Mouse (Mus musculus) liver, embryonic 12.5 days (tissue): ENCODE data around the gene Scaper. TPM values are rescaled to one million over a fixed set of nuclear protein-coding genes. Genes with fewer than 3 reads are reported as not detected.

Experiments
- ATAC-seq: fragments of 200-750 bp; cut with Nextera tagmentation; 2 replicates; pipeline ENCODE4 v1.8.0; 2017; ENCODE audit warnings: moderate number of reproducible peaks, mild to moderate bottlenecking, moderate library complexity
- H3K27ac ChIP-seq: fragments of 300-500 bp; sonication (generic); 2 replicates; pipeline ENCODE4 v1.5.1; 2016; ENCODE audit warnings: mild to moderate bottlenecking
- H3K27me3 ChIP-seq: fragments of 300-500 bp; sonication (generic); replicated peaks from 2 replicates; pipeline ENCODE4 v1.6.1; 2016; ENCODE audit warnings: mild to moderate bottlenecking, moderate library complexity
- H3K36me3 ChIP-seq: fragments of 300-500 bp; sonication (generic); 2 replicates; pipeline ENCODE4 v1.6.1; 2016; ENCODE audit warnings: mild to moderate bottlenecking, moderate library complexity
- H3K4me1 ChIP-seq: fragments of 300-500 bp; sonication (generic); 2 replicates; pipeline ENCODE4 v1.6.1; 2016
- H3K4me2 ChIP-seq: fragments of 300-500 bp; sonication (generic); 2 replicates; pipeline ENCODE4 v1.6.1; 2016; ENCODE audit warnings: mild to moderate bottlenecking, moderate library complexity
- H3K4me3 ChIP-seq: fragments of 300-500 bp; sonication (generic); 2 replicates; pipeline ENCODE4 v1.5.1; 2016; ENCODE audit warnings: mild to moderate bottlenecking, moderate library complexity
- H3K9ac ChIP-seq: fragments of 300-500 bp; sonication (generic); 2 replicates; pipeline ENCODE4 v1.6.1; 2016; ENCODE audit warnings: mild to moderate bottlenecking, moderate library complexity
- H3K9me3 ChIP-seq: fragments of 300-500 bp; sonication (generic); replicated peaks from 2 replicates; pipeline ENCODE4 v1.6.1; 2016; ENCODE audit warnings: mild to moderate bottlenecking, moderate library complexity
- WGBS: fragments of 180-500 bp; shearing (Covaris S2); methylation state at CpG from one replicate; pipeline ENCODE4 v1.1.7; 2016; ENCODE audit not compliant: insufficient replicate concordance; 5-methylcytosine and 5-hydroxymethylcytosine counted together
- polyA plus RNA-seq: library from polyadenylated mRNA; unstranded; fragments of >200 nt; fragmentation: Nextera tagmentation; extraction: Ambion mirVana; gene quantifications from 2 replicates; pipeline ENCODE4 v1.2.1, GENCODE M21; 2016

The Scaper gene
- polyA plus RNA-seq, 1 experiment from 2014 or later: 2.7 TPM

DNA sequence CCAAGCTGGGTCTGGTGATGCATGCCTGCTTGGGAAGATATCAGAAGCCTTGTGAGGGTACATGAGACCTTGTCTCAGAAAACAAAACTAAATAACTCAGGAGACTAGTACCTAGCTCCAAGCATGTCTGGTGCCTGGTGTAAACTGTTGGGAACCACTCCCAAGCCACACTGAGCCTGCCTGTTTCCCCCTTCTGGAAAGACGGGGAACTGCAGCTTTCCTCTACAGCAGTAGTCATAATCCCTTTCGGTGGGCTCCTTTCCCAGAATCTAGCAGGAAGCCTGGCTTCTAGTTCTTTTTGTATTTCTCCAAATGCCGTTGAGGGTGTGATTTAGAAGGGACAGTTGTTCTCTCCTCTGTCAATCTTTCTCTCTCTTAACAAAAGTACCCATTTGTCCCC, 402.0 kb downstream of the Scaper start:
- Histone ChIP-seq H3K4me1 (peaks cover 5% of the 10 kb centered on the region; the same call in 1 of the 2 replicates), H3K36me3 (no peaks in the 10 kb centered on the region), H3K4me3 (no peak overlapping the region), H3K9ac (no peak overlapping the region), H3K27ac (no peak overlapping the region), H3K9me3 (no peaks in the 10 kb centered on the region), H3K27me3 (peaks cover 76% of the 10 kb centered on the region), H3K4me2 (no peak overlapping the region)
- ATAC-seq: no peak
- 16% methylated on average over 3 of the region's 3 CpGs for whole genome bisulfite sequencing

DNA sequence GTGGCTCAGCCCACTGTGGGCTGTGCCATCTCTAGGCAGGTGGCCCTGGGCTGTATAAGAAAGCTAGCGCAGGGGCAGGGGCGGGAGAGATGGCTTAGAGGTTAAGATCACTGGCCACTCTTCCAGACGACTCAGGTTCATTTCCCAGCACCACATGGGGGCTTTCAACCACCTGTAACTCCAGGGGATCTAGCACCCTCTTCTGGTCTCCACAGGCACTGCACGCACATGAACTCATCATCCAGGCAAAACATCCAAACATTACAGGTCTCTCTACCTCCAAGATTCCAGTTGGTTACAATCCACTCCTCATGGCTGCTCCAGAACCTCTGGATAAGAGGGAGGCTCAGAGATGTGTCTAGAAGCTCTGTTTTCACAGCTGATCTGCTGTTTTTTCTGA, 412.2 kb downstream of the Scaper start:
- no peak overlapping the region for H3K27ac ChIP-seq
- H3K4me3 ChIP-seq: no peak overlapping the region
- WGBS: 46% methylated on average over 4 of the region's 4 CpGs
- no peak overlapping the region for H3K4me2 ChIP-seq
- no peaks in the 10 kb centered on the region for H3K9me3 ChIP-seq
- no peaks in the 10 kb centered on the region for H3K4me1 ChIP-seq
- H3K36me3 ChIP-seq: no peaks in the 10 kb centered on the region
- no peak overlapping the region for H3K9ac ChIP-seq
- peaks cover 7% of the 10 kb centered on the region for H3K27me3 ChIP-seq
- no peak for ATAC-seq

DNA sequence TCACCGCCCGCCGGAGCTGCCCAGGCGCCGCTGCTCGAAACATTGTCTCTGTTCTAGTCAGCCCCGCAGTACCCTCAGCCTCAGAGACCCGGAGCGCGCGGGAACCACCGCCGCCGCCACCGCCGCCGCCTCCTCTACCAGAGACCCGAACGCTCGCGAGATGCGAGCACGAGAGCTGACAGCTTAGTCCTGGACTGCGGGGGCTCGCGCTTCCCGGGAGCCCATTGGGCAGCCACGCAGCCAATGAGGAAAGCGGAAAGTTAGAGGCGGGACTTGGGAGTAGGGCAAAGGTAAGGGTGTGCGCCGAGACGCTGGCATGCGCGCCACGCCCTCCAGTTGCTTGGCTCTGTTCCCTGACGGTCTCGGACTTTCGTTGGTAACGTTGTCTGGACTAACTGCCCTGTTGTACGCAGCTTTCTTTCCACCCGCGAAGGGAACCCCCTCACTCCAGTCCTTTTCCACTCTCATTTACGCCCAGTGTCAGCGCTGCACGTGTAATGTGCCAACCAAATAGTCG, 425.8 kb downstream of the Scaper start, which contains the start of gene Etfa:
Etfa (minus strand) TSS at position 217 of the 517 bp plus-strand sequence.
- H3K36me3 ChIP-seq: no peaks in the 10 kb centered on the region
- peak within 1 kb of the TSS; percentile 88 for H3K4me2 ChIP-seq
- peak; percentile 99 for ATAC-seq
- no peaks in the 10 kb centered on the region for H3K9me3 ChIP-seq
- under 1% methylated on average over 47 of the region's 47 CpGs for WGBS
- H3K27me3 ChIP-seq: peaks cover 25% of the 10 kb centered on the region
- H3K27ac ChIP-seq: peak within 1 kb of the TSS; percentile 93
- H3K9ac ChIP-seq: peak within 1 kb of the TSS; percentile 96
- peaks cover 32% of the 10 kb centered on the region for H3K4me1 ChIP-seq
- peak within 1 kb of the TSS; percentile 91 for H3K4me3 ChIP-seq

DNA sequence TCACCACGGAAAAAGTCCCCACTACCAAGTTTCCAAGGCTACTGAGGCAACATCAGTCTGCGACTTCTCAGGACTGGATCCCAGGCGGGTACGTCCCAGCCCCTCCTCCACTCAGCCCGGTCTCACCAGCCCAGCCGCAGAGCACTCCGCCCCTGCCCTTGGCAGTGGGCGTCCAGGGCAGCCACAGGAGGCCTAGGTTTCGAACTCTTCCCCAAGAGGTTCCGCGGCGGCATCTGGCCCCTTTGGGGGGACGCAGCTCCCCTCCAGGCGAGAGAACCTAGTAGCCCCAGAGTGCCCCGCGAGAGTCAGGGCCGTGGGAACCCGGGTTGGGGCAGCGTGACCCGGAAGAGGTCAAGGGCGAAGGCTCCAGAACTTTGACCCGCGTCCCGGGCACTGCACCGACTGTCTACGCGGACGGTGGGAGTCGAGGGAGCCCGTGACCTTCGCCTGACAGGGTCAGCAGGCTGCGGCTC, 426.4 kb downstream of the Scaper start:
- Histone ChIP-seq H3K27ac (peak overlapping the region; percentile 93), H3K4me2 (peak overlapping the region; percentile 88), H3K9ac (peak overlapping the region; percentile 96), H3K9me3 (no peaks in the 10 kb centered on the region), H3K36me3 (no peaks in the 10 kb centered on the region), H3K4me1 (peaks cover 32% of the 10 kb centered on the region), H3K27me3 (peaks cover 25% of the 10 kb centered on the region), H3K4me3 (peak overlapping the region; percentile 91)
- WGBS: under 1% methylated on average over 32 of the region's 32 CpGs
- ATAC-seq: peak; percentile 80

DNA sequence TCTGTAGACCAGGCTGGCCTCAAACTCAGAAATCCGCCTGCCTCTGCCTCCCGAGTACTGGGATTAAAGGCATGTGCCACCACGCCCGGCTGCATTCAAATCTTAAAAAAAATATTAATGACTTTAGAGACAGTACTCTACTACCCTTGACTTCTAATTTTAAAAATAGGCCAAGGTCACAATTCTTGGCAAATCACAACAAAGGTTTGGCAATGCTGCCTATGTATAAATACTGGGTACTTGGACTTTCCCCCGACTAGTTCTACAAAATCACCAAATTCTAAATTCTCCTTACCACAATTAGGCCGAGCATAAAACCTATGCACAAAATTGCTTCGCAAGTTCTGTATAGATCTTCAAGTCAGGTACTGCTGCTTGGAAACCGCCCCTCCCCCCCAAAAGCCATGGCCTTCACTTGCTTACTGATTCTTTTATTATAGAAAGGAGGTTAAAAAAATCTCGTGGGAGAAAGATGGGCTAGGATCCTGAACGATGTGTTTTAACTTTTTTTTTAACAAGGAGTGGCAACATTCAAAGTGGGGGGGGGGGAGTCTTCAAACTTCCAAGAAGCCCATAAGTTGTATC, 427.2 kb downstream of the Scaper start:
- H3K9me3 ChIP-seq: no peaks in the 10 kb centered on the region
- peak overlapping the region; percentile 96; the same call in 1 of the 2 replicates for H3K9ac ChIP-seq
- WGBS: 76% methylated on average over 10 of the region's 10 CpGs

DNA sequence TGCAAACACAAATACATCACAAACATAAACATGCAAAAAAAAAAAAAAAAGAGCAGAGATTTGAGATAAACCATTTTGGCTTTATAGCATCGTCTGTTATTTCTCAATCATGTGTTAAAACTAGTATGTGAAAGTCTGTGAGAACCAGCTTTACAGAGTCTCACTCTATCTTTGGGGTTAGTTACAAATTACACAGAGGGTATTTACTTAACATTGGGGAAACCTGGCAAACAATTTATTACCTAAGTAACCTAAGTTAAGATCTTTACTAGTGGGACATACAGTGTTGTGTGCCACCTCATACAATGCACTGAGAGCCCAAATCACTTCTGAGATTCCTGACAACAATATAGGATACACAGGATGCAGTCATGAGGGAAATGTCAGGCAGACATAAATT, 428.2 kb downstream of the Scaper start:
- no peaks in the 10 kb centered on the region for H3K9me3 ChIP-seq
- H3K36me3 ChIP-seq: 0 out of 2 replicates have a peak, but pooled peaks cover 5% of the 10 kb centered on the region
- H3K9ac ChIP-seq: no peak overlapping the region
- H3K4me3 ChIP-seq: no peak overlapping the region
- ATAC-seq: no peak
- peaks cover 39% of the 10 kb centered on the region for H3K4me1 ChIP-seq
- no peak overlapping the region for H3K27ac ChIP-seq
- 74% methylated on average over 1 of the region's 1 CpGs for WGBS
- peaks cover 14% of the 10 kb centered on the region for H3K27me3 ChIP-seq
- H3K4me2 ChIP-seq: peak overlapping the region; percentile 18

More for the DNA sequence above, 427.2 kb downstream of the Scaper start:
- H3K27me3 ChIP-seq: peaks cover 21% of the 10 kb centered on the region
- ATAC-seq: no peak
- peaks cover 33% of the 10 kb centered on the region for H3K4me1 ChIP-seq
- peak overlapping the region; percentile 91 for H3K4me3 ChIP-seq
- peak overlapping the region; percentile 88 for H3K4me2 ChIP-seq
- 0 out of 2 replicates have a peak, but pooled peaks cover 2% of the 10 kb centered on the region for H3K36me3 ChIP-seq
- no peak overlapping the region; the same call in 1 of the 2 replicates for H3K27ac ChIP-seq

DNA sequence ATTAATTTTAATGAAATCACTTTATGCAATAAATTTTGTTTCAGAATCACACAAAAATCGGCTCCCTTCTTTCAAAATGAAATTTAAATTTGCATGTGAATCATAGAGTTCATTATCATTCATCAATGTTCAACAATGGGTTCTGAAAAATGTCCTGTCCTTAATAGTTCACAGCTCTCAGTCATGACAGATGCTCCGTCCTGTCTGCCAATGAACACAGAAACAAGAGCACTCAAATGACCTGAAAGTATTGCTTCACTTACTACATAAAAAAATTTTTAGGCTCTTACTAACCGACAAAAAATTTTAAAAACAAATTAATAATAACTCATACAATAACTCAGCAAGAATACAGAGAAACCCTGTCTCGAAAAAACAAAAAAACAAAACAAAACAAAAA, 429.2 kb downstream of the Scaper start:
- Histone ChIP-seq H3K4me1 (peaks cover 39% of the 10 kb centered on the region), H3K36me3 (0 out of 2 replicates have a peak, but pooled peaks cover 5% of the 10 kb centered on the region), H3K27ac (no peak overlapping the region), H3K9ac (no peak overlapping the region), H3K4me3 (no peak overlapping the region), H3K4me2 (no peak overlapping the region), H3K9me3 (no peaks in the 10 kb centered on the region), H3K27me3 (peaks cover 6% of the 10 kb centered on the region)
- WGBS: 78% methylated on average over 4 of the region's 4 CpGs
- no peak for ATAC-seq

DNA sequence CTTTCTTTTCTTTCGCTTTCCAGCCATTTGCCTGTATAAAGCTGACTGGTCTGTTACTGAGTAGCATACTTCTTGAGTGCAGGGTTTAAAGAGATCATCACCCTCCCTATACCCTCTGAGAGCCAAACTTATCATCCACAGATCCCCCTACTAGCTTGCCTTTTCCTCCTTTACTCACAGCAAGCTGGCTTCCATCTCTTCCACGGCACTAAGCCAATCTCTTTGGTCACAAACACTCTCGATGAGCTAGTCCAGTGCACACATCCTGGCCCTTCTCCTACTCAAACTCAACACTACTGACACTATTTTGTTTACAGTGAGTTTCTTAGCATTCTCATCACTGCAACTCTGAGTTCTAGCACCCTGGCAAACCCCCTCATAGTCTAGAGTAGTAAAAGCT, 430.0 kb downstream of the Scaper start:
- Histone ChIP-seq H3K4me3 (no peak overlapping the region), H3K27me3 (no peaks in the 10 kb centered on the region), H3K4me2 (no peak overlapping the region), H3K9me3 (no peaks in the 10 kb centered on the region), H3K36me3 (0 out of 2 replicates have a peak, but pooled peaks cover 5% of the 10 kb centered on the region), H3K4me1 (peaks cover 38% of the 10 kb centered on the region), H3K9ac (no peak overlapping the region), H3K27ac (no peak overlapping the region)
- ATAC-seq: no peak
- WGBS: 74% methylated on average over 3 of the region's 3 CpGs

Other genes starting within 250 kb of the Scaper start
- not detected in 2 replicates for gene 4930563M21Rik, start 72.4 kb upstream of the Scaper start, polyA plus RNA-seq
- 48.9 and 50.5 TPM in 2 replicates for gene Rcn2, start 103.7 kb upstream of the Scaper start, polyA plus RNA-seq
- 3.2 and 3.7 TPM in 2 replicates for gene Pstpip1, start 151.8 kb upstream of the Scaper start, polyA plus RNA-seq
- gene Tspan3, start 227.4 kb upstream of the Scaper start, polyA plus RNA-seq: 70.5 and 70.6 TPM in 2 replicates